In the genomic region with DNA sequence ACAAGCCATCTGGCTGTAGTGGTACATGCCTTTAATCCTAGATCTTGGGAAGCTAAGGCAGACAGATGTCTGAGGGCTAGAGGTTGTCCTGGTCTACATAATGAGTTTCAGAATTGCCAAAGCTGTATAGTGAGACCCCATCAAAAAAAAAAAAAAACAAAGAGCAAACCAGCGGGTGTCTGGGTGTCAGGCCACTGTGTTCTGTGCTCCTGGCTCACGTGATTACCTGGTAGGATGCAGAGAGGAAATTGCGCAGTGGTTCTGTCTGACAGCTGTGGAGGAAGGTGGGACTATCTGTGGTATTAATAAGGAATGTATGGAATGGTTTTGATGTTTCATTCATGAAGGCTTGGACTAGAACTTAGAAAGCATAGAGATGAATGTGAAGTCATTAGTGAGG, we compare ENCODE assay signal across 14 mouse cellular contexts.
"Had no signal": no experiment of that assay in that cellular context is flagged by ENCODE, and none has a peak within 500 bp of the region (broad histone marks: within the 10 kb centered on the region; RNA-seq: fewer than 3 reads in every experiment).

No protein-coding gene starts in this region.

- H3K9me3 ChIP-seq: midbrain, embryonic 13.5 days; midbrain, embryonic 15.5 days; neural tube, embryonic 12.5 days; stomach, embryonic 15.5 days had no signal

- DNase-seq: lung, adult 18-20 months; lung, embryonic 14.5 days; lung, postnatal 10 days; lung, postnatal 4 days; right cerebral cortex, postnatal 14 days; thymus, adult 2 months; thymus, postnatal 14 days; thymus, postnatal 36 days had no signal

- H3K4me3 ChIP-seq: midbrain, embryonic 13.5 days; midbrain, embryonic 15.5 days; neural tube, embryonic 12.5 days; stomach, embryonic 15.5 days had no signal

- H3K4me2 ChIP-seq: lung, embryonic 14.5 days; midbrain, embryonic 11.5 days; midbrain, embryonic 13.5 days; midbrain, embryonic 15.5 days; neural tube, embryonic 12.5 days; stomach, embryonic 15.5 days had no signal

- H3K9ac ChIP-seq: lung, embryonic 14.5 days; midbrain, embryonic 13.5 days; midbrain, embryonic 15.5 days; neural tube, embryonic 12.5 days; stomach, embryonic 15.5 days had no signal

- H3K4me1 ChIP-seq: midbrain, embryonic 13.5 days; midbrain, embryonic 15.5 days; neural tube, embryonic 12.5 days; stomach, embryonic 15.5 days had no signal

- H3K27ac ChIP-seq: midbrain, embryonic 13.5 days; midbrain, embryonic 15.5 days; neural tube, embryonic 12.5 days; stomach, embryonic 15.5 days; stomach, postnatal 0 days had no signal

- H3K27me3 ChIP-seq: midbrain, embryonic 13.5 days; midbrain, embryonic 15.5 days; neural tube, embryonic 12.5 days; stomach, embryonic 15.5 days had no signal

- ATAC-seq: midbrain, embryonic 13.5 days; midbrain, embryonic 15.5 days had no signal
